Mouse (Mus musculus): ENCODE results near the gene Zbtb32.

Gene Zbtb32

DNA sequence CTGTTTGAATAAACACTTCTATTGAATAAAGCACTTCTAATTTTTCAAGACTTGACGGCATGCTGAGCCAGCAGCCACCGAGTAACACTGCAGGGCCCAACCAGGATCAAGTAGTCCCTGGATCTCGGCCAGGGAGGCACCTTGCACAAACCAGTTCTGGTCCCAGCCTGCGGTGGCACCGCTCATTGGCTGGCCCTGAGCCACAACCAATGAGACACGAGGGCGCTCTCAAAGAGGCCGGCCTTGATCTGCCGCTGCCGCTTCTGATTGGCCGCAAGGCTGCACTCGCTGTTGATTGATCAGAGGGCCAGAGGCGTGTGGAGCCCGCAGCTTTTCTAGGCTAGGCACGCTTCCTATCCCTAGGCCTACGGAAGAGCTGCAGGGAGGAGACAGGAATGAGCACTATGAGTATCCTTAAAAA is 1.2 kb upstream of the Zbtb32 start:
- peak; percentile 98 for DNase-seq

DNA sequence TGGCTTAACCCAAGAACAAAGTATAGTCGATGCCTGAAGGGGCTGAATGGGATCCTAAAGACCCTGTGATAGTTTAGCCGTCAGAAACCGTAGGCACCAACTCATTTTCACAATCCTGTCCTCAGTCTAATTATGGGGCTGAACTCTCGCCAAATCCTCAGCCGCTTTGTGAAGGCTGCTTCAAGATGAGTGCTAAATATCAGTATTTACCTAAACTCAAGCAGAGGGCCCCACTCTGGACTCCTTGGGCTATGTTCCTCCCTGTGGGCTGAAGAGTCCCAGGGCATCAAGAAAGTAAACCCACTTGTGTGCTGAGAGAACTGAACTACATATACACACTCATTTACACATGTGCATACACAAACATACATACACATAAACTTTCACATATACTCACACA is 1.9 kb downstream of the Zbtb32 start:
- DNase-seq, result no peak

DNA sequence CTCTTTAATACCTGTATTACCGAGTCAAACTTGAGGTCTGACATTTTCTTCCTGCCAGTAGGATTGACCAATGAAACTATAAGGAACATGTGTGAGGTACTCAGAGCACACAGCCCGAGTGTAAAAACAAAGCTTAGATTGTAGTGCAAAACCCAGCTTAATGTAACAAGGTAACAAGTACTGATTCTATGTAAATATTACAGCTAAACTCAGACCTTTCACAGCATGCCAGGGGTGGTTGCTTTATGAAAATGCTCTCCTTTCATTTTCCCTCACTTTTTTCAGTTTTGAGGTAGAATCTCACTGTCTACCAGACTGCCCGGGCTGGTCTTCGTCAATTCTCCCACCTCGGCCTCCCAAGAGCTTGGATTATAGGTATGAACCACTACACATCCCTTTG is 2.6 kb downstream of the Zbtb32 start:
- DNase-seq, result no peak

DNA sequence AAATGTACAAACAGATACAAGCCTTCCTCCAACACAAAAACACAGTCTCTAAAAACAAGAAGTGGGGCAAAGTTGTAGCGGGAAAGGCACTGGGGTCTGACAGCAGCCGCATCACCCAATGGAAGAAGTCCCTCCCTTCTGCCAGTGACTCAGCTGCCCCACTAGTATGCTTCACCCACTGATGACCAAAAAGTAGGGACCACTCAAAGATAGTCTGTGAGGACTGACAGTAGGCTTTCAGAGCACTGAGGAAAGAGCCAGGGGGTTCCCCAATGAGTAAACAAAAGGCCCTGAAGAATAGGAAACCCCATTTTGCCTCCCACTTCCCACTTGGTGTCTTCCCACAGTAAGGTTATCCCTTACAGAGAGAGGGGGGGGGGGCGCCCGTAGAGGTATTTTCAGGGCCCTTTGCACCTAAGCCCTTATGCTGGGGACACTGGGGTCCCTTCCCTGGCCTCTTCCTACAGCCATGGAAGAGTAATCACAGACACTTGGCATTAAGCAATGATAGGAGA is 4.1 kb downstream of the Zbtb32 start:
- no peak for DNase-seq

DNA sequence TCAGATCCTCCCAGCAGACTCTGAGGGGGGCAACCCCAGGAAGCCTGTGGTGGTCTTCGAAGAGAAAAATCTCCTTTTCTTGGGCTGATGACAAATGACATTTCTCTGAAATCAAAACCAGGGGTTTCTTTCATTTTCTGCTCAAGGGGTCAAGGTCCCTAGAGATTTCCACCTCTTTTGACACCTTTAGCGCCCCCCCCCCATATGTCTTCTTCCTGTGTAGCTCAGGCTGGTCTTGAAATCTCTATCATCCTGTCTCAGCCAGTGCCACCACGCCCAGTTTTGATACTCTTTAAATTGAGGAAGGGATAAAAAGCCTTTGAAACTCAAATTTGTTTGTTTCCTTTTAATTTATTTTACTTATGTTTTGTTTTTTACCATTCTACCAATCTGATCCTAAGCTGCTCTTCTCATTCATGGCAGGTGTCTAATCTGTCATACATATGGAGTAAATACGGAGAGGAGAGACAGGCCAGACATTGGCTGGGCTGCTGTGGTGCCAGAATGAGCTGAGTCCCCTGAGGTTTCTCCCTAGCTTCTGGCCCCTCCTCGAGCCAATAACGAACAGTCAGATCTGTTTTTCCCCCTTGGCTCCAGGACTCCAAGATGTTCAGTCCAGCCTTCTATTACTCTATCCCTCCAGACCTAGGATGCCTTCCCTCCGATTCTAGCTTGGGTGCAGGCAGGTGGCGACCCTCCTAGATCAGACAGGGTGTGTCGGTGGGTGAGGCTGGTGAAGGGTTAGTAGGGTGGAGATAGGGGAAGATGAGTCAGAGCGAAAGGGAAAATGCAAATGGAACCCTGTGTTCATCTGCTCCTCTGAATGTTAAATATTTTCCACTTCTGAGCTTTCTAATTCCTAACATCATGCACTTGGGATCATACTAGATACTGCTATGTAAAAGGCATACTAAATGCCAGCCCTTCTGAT is 4.9 kb downstream of the Zbtb32 start:
- DNase-seq, result no peak

DNA sequence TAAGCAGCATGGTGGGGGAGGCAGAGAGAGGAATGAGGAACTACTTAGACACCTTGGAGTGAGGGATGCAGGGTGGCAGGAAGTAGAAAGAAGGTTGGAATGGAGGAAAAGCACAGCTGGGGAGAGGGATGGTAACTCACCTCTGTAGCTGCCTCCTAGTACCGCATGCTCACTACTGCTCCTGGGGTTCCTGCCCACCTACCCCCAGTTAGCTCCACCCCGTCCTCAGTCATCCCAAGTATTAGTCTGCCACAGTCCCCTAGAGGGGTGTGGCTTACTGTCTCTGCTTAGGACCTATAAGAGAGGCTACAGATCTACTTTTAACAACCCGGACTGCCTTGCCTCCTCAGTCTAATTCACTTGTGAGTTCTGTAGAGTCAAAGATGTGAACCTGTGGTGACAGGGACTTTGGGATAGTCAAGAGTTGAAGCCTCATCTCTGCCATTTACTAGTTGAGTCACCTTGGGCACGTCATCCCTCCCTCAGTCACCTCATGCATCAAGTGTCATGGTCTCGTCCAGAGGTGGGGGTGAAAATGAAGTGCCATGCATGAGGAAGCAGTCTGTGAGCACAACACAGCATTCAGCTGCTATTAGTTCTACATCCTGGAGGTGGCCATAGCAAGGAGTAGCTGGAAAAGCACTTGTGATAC is 5.8 kb downstream of the Zbtb32 start:
- no peak for DNase-seq

DNA sequence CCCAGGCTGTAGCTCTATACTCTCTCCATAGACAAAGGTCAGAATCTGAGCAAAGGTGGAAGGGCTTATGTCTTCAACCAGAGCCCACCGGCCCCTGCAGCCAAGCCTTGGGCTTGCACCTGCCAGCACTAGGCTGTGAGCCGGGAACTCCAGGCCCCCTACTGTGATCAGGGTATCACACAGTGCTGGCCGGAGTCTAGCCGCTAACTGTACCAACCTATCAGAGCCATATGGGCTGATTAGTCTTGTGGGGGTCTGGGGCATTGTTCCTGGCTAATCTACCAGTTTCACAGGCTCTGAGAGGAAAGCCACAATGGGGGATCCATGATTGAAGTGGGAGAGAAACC is 7.1 kb downstream of the Zbtb32 start:
- DNase-seq, result no peak

DNA sequence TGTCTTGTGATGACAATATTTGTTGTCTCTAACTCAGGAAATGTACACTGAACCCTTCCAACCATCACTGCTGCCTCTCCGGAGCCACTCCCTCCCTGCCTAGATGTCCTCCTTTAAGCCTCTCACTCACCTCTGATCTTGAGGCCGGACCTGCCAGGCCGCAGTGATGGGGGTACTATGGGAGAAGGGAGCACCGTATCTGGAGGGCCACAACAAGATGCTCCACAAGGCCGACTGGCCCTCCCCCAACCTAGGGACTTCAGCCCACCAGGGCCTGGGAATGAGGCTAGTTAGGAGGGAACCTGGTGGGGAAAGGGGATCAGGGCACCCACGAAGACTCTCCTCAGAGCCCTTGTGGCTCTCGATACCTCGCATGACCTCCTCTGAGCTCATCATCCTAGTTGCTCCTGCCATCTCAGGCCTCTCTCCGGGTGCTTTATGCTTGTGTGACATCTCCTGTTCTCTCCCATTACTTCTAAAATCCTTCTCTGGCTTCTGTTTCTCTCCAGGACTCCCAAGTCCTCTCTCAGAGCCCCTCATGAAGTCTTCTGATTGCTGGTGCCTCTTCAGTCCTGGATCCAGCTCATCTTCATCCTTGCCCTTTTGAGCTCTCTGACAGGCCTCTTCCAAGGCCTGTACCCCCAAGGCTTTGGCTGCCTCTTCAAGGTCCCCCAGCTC is 7.6 kb downstream of the Zbtb32 start:
- DNase-seq, result no peak

DNA sequence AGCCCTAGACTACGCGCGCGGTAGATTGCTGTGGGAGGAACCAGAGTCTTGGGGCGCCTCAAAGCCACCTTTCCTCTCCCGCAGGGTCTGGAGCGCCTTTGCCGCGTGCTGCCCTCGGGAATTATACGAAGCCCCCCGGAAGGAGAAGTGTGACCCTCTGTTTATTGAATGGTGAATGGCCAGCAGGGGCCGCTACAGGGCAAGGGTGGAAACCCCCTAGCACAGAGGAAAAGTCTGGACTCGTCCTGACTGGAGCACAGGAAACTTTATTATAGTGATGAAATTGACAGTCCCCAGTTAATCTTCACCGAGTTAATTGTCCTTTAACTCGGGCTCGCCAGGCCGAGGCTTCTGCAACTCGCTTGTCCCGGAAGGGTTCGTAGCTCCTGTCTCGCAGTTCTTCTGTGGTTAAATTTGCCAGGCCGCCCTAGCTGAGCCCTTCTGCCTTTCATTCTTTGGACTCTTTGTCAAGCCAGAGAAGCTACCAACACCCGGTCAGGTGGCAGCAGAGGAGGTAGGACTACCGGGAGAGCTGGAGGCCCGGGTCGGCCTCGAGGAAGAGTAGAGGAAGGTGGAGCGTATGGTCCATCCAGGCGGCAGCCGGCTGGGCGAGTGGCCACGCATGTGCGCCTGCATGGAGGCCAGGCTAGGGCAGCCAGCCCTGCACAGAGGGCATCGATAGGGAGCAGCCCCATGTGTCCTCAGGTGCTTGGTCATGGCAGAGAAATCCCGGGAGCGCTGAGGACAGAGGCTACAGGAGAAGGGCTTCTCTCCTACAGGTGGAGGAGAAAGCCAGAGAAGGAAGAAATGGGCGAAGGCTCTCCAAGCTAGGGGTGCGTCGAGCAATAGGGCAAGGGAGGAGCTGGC is 9.0 kb downstream of the Zbtb32 start:
- peak; percentile 85 for DNase-seq

DNA sequence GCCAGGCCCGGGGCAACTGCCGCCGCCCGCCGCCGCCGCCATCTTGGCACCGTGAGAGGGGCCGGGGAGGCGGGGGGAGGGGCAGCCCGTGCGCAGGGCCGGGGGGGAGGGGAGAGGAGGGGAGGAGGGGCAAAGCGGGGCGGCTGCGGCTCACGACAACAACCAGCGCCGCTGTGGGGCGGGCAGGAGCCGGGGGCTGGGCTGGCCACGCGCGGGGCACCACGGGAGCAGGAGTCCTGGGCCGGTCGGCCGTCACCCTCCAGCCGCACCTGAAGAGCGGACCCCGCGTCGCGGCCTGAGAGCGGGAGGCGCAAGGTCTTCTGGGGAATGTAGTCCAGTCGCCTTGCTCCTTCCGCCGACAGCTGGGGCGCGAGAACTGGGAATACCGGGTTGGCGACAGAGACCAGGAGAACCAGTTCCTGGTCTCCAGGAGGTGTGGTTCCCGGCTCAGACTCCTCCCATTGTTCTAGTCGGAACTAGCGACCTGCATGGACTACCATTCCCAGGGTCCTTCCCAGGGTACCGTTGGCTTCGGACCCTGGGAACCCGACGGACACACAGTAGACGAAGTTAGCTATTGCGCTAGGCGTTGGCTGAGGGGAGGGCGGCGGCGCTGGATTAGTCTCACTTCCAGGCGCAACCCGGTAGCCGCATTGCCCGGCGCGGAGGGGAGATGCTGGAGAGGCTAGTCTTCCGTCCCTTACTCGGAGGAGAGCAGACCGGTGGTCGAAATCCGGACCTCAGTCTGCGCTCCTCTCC is 9.9 kb downstream of the Zbtb32 start, which contains the start of gene Kmt2b:
Gene Kmt2b, minus strand, starts transcription at position 51 of the 759 bp plus-strand sequence.
- peak; percentile 99 for DNase-seq

DNA sequence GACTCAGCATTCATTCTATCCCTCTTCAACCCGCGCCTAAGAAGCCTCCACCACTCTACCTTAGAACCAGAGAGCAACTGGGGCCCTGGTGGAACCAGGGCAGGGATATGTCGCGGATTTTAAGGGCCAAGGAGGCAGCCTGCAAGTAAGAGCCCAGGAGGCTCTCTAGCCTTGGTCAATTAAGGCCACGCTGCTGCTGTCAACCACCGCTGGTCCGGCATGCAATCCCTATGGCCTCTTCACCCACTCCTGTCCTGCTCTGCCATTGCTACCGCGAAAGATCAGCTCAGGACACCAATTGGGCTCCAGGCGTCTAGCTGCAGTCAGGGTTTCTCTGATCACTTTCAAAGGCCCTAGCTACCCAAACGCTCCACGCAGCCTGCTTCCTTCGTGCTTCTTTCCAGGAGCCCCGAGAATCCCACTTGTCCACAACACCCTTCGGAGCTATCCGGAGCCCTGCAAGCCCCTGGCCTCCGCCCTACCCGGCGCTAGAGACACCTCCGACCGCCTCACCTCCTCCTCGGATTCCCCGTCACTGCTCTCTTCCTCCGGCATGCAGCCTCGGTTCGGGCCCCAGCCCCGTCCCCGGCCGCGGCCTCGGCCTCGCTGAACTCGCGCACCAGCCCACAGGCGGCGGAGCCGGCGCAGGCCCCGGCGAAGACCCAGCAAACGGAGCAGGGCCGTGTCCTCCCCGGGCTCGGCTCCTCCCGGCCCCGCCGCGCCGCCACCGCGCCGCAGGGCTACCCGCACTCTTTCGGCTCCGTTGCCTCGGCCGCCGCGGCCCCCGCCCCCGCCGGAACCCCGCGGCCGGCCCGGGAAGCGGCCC is 10.7 kb downstream of the Zbtb32 start:
- DNase-seq, result peak; percentile 51

DNA sequence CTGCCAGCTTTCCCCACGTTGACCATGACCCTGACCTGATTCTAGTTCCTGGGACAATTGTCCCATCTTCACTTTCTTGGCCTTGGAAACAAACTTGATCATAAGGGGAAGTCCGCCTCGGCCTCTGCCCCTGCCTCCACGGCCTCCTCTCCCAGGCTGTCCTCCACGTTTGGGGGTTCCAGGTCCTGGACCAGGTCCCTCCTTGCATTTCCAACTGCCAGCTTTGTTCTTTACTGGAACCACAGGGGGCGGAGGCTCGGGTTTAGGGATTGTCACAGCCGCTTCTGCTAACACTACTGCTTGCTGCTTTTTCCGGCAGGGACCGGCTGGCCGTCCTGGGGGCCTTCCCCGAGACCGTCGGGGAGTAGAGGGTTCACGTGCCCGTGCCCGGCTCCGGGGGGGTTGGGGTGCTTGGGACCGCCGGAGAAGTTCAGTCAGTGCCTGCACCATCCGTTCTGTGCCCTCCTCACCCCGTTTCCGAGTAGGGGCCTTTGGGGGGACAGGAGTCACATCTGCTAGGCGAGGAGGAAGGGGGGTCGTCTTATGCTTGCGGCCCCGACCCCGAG is 12.2 kb downstream of the Zbtb32 start:
- DNase-seq, result no peak

DNA sequence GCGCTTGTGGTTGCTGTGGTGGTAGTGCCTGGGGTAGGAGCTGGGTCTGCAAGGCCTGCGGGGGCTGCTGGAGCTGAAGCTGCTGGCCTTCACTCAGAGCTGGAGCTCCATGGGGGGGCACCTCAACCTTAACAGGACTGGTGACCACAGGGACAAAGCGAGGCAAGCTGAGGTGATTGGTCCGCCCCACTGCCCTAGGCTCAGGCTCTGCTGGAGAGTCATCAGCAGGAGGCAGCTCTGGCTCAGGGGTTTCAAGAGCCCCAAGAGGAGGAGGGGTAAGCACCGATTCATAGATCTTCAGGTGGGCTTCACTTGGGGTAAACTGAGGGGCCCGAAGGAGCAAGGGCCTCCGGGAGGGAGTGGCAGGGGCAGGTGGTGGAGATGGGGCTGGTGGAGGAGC is 13.5 kb downstream of the Zbtb32 start:
- no peak for DNase-seq

DNA sequence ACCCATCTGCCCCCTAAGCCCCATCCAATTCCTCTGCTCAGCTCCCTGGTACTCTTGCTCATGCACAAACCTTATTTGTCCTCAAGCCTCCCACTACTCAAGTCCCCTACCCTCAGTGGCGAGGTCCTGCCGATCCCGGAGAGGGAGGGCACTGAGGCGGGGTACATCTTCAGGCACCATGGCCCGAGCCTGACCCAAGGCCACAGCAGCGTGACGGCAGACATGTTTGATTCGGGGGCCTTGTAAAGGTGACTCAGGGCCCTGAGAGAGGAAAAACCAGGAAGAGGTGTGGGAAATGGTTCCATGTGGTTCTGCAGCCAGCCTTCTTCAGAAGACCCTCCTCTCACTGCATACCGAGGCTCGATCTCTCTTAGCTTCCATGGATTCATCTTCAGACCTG is 14.4 kb downstream of the Zbtb32 start:
- DNase-seq, result no peak

DNA sequence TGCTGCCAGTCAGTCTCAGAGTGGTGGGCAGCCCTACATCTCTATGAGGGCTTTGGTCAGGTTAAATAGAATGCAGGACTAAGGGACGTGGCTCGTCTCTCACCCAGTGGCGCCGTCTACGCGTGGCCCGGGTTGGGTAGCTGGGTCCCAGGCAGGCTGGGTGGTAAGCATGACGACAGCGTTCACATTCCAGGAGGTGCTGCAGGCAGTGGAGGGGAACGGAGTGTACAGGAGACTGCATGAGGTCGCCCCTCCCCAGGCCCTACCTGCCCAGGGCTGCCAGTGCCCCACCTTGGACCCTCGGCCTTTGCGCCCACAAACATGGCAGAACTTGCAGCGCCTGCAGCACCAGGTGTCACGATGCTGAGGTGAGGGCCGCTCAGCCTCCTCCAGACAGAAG is 17.2 kb downstream of the Zbtb32 start:
- DNase-seq, result peak; percentile 45

DNA sequence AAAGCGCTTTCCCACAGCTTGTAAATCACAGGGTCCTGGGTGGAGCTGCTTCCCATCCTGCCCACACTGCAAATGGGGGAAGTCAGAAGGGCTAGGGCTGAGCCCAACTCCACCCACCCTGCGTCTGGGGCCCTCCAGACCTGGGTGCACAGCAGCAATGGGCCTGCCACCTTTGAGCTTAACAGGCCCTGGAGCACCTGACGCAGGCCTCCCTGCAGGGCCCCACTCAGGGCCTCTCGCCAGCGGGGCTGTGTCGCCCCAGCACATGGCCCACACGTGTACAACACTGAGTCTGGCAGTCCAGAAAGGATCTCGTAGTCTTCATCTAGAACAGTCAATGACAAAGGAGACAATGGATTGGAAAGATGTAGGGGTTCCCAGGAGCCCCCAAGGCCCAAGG is 18.8 kb downstream of the Zbtb32 start:
- DNase-seq, result no peak

DNA sequence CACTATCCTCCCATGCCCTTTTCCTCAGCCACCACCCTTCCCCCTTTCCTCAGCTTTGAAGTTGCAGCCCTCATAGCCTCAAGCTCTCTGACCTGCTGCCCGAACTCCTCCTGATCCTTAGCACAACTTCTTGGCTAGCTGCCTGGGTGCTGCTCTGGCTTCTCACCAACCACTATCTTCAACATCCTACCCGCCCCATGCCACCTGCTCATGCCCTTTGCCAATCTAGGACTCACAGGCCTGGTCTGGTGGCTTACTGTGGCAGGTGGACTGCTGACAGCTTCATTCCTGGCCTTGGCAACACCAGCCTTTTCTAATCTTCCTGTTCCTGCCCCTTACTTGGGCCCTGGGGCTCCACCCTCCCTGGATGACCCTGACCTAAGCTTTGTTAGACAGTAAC is 25.7 kb downstream of the Zbtb32 start:
- DNase-seq, result peak; percentile 85

DNA sequence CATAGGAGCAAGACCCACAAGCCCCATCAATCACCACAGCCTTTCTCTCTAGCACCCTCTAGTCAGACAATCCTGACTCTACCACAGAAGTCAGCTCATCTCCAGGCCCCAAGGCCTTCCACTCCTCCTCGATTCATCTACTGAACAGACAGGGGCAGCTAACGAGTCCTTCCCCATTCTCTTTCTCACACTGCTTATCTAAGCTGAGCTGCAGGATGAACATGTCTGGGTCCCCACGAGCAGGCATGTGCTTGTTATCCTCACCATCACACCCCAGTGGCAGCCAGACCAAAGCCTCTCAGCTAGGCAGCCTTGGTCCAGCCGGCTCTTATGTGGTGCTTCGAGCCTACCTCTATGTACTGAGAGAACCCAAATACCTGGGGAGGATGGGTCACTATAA is 26.3 kb downstream of the Zbtb32 start:
- no peak for DNase-seq

DNA sequence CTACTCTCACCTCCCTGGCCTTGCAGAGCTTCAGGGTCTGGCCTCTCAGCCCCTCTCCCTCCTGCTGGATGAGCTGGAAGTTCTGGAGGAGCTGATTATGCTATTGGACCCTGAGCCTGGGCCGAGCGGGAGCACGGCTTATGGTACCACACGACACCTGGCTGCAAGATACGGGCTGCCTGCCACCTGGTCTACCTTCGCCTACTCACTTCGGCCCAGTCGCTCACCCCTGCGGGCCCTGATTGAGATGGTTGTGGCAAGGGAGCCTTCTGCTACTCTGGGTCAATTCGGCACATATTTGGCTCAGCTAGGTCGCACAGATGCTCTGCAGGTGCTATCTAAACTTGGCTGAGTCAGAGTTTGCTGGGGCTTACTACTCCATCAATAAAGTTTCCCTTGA is 31.2 kb downstream of the Zbtb32 start:
- DNase-seq, result no peak

DNA sequence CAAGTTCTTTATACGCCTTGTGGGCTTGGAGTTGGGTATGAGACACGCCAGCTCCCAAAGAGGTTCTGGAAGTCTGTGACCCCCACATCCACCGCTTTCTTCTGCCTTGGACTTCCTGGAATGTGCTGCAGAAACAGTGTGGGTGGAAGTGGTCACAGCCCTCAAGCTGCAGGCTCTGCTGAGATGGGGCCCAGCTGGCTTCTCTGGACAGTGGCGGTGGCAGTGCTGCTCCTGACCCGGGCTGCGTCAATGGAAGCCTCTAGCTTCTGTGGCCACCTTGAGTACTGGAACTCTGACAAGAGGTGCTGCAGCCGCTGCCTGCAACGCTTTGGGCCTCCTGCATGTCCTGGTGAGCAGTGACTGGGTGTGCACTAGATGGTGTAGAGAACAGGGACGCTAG is 32.7 kb downstream of the Zbtb32 start:
- no peak for DNase-seq

Data from kidney, adult 11 months (tissue).